Mouse (Mus musculus) olfactory bulb, adult 2 months (tissue): ENCODE measurements around the gene Mgmt.

ENCODE experiments used
- CTCF ChIP-seq: fragments of 200-500 bp; IDR thresholded peaks from 2 replicates; pipeline ENCODE4 v1.5.1; 2012; ENCODE audit warnings: low read depth, mild to moderate bottlenecking, low read length, moderate library complexity; ENCODE audit not compliant: insufficient read depth
- POLR2A ChIP-seq: fragments of 200-500 bp; IDR thresholded peaks from 2 replicates; pipeline ENCODE4 v1.6.1; 2012; ENCODE audit warnings: mild to moderate bottlenecking, low read depth, low read length, moderate library complexity; ENCODE audit not compliant: insufficient read depth

DNA sequence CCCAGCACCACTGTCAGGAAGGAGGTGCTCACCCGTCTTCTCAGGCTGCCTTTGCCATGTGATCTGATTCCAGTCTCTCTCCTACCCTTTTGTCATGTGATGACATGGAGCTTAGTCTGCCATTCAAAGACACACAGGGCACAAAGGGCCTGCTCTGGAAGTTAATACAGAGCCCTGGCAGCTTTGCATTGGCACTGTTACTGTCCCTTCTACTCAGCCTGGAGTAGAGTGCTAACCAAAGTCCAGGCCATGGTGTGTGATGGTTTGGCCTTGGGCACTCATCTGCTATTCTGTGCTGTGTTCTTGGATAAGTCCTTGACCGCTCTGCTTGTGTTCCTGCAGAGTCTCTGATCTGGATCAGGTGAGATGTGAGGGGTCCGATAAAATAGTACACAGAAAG lies 36.0 kb downstream of the Mgmt start:
- no peak for TF ChIP-seq CTCF
- no peak for TF ChIP-seq POLR2A
